Mouse (Mus musculus) cortical plate, adult 2 months (tissue): Measurements from ENCODE around the gene Gpx6. TPM values are rescaled to one million over a fixed set of nuclear protein-coding genes. Genes with fewer than 3 reads are reported as not detected.
A peak's percentile ranks its signal among the peaks of the same experiment; 100 is the strongest.

Source experiments
- H3K27ac ChIP-seq: fragments of 200-500 bp; 2 replicates; pipeline ENCODE4 v1.5.1; 2012; ENCODE audit warnings: low read length, control low read depth, inconsistent platforms; ENCODE audit not compliant: insufficient read depth
- H3K4me1 ChIP-seq: fragments of 200-500 bp; 2 replicates; pipeline ENCODE4 v1.6.1; 2011; ENCODE audit warnings: low read length; ENCODE audit not compliant: control insufficient read depth, insufficient read depth
- H3K4me3 ChIP-seq: fragments of 200-500 bp; 2 replicates; pipeline ENCODE4 v1.5.1; 2011; ENCODE audit warnings: mild to moderate bottlenecking, low read length, control low read depth; ENCODE audit not compliant: insufficient read depth
- CTCF ChIP-seq: fragments of 200-500 bp; IDR thresholded peaks from 2 replicates; pipeline ENCODE4 v1.5.1; 2011; ENCODE audit warnings: mild to moderate bottlenecking, control low read depth, low read length; ENCODE audit not compliant: insufficient read depth; ENCODE audit errors: extremely low read depth
- POLR2A ChIP-seq: fragments of 200-500 bp; IDR thresholded peaks from 2 replicates; pipeline ENCODE4 v1.6.1; 2011; ENCODE audit warnings: mild to moderate bottlenecking, low read length, control low read depth; ENCODE audit not compliant: insufficient read depth; ENCODE audit errors: extremely low read depth
- polyA plus RNA-seq: library from polyadenylated mRNA; depleted of rRNA; stranded (reverse); fragments of >200 nt; gene quantifications from 2 replicates; pipeline ENCODE4 v1.2.3, GENCODE M21; 2012; rRNA removed

Gpx6 gene
- 1.6 TPM in 1 of 2 replicates, not detected in the other for polyA plus RNA-seq

- Histone ChIP-seq H3K4me3 (no peak within 1 kb of the TSS), H3K4me1 (no peaks in the 10 kb centered on the region), H3K27ac (no peak within 1 kb of the TSS)
- TF ChIP-seq POLR2A (no peak), CTCF (no peak)
Measured at GRCm38 (mm10) chr13:21311926-21312325, at the start of gene Gpx6. Gene Gpx6, plus strand, starts transcription at chr13:21312125.

GRCm38 (mm10) chr13:21262787-21263461, 49.0 kb upstream of the Gpx6 start:
- Histone ChIP-seq H3K4me1 (no peaks in the 10 kb centered on the region), H3K4me3 (no peak overlapping the region; the same call in 1 of the 2 replicates), H3K27ac (no peak overlapping the region)
- TF ChIP-seq CTCF: no peak
- no peak for TF ChIP-seq POLR2A

- no peak for TF ChIP-seq CTCF
- no peak for TF ChIP-seq POLR2A
- H3K4me1 ChIP-seq: no peaks in the 10 kb centered on the region
- H3K27ac ChIP-seq: no peak overlapping the region
- peak overlapping the region; percentile 72 for H3K4me3 ChIP-seq
Measured at GRCm38 (mm10) chr13:21263910-21264309, 48.0 kb upstream of the Gpx6 start.

- TF ChIP-seq POLR2A (no peak), CTCF (no peak)
- Histone ChIP-seq H3K4me3 (peak overlapping the region; percentile 72), H3K4me1 (no peaks in the 10 kb centered on the region), H3K27ac (no peak overlapping the region)
Measured at GRCm38 (mm10) chr13:21264366-21264765, 47.6 kb upstream of the Gpx6 start.

- TF ChIP-seq POLR2A: no peak
- TF ChIP-seq CTCF: no peak
- no peak overlapping the region for H3K4me3 ChIP-seq
- H3K27ac ChIP-seq: no peak overlapping the region
- H3K4me1 ChIP-seq: no peaks in the 10 kb centered on the region
Measured at GRCm38 (mm10) chr13:21265736-21266135, 46.2 kb upstream of the Gpx6 start.

- no peak overlapping the region for H3K27ac ChIP-seq
- no peak overlapping the region for H3K4me3 ChIP-seq
- no peak for TF ChIP-seq POLR2A
- no peaks in the 10 kb centered on the region for H3K4me1 ChIP-seq
Measured at GRCm38 (mm10) chr13:21267541-21267940, 44.4 kb upstream of the Gpx6 start.

- no peak overlapping the region for H3K4me3 ChIP-seq
- no peaks in the 10 kb centered on the region for H3K4me1 ChIP-seq
- no peak overlapping the region for H3K27ac ChIP-seq
- no peak for TF ChIP-seq CTCF
- TF ChIP-seq POLR2A: no peak
Measured at GRCm38 (mm10) chr13:21268262-21268661, 43.7 kb upstream of the Gpx6 start.

- H3K4me1 ChIP-seq: no peaks in the 10 kb centered on the region
- TF ChIP-seq CTCF: no peak
- no peak for TF ChIP-seq POLR2A
- H3K4me3 ChIP-seq: peak overlapping the region; percentile 91
Measured at GRCm38 (mm10) chr13:21275021-21275814, 36.7 kb upstream of the Gpx6 start.

GRCm38 (mm10) chr13:21275815-21276550, 35.9 kb upstream of the Gpx6 start:
- peak overlapping the region; percentile 91 for H3K4me3 ChIP-seq
- TF ChIP-seq POLR2A (no peak), CTCF (no peak)
- no peaks in the 10 kb centered on the region for H3K4me1 ChIP-seq
- no peak overlapping the region for H3K27ac ChIP-seq

More at GRCm38 (mm10) chr13:21275021-21275814, 36.7 kb upstream of the Gpx6 start:
- no peak overlapping the region for H3K27ac ChIP-seq
